Mouse (Mus musculus) CD4-positive, CD25-positive, alpha-beta regulatory T cell, adult 4 months (primary cell): Measurements from ENCODE around the gene Acsf2. TPM values are rescaled to one million over a fixed set of nuclear protein-coding genes. Genes with fewer than 3 reads are reported as not detected.
"Not testable (repeated sequence)": the region's sequence is repeated elsewhere in the genome, so short reads cannot be mapped to it uniquely, and the experiment has no call there.

Source experiments
- ATAC-seq: one replicate; pipeline ENCODE4 v1.8.0; 2017
- polyA plus RNA-seq, 2 experiments: library from polyadenylated mRNA; unstranded; fragments of 100-300 nt; shearing (Covaris generic); gene quantifications; one replicate each; pipeline ENCODE4 v1.2.1; 2017

Acsf2 gene
- 1 to 10 TPM; 1.6 to 2.3 TPM for polyA plus RNA-seq

DNA sequence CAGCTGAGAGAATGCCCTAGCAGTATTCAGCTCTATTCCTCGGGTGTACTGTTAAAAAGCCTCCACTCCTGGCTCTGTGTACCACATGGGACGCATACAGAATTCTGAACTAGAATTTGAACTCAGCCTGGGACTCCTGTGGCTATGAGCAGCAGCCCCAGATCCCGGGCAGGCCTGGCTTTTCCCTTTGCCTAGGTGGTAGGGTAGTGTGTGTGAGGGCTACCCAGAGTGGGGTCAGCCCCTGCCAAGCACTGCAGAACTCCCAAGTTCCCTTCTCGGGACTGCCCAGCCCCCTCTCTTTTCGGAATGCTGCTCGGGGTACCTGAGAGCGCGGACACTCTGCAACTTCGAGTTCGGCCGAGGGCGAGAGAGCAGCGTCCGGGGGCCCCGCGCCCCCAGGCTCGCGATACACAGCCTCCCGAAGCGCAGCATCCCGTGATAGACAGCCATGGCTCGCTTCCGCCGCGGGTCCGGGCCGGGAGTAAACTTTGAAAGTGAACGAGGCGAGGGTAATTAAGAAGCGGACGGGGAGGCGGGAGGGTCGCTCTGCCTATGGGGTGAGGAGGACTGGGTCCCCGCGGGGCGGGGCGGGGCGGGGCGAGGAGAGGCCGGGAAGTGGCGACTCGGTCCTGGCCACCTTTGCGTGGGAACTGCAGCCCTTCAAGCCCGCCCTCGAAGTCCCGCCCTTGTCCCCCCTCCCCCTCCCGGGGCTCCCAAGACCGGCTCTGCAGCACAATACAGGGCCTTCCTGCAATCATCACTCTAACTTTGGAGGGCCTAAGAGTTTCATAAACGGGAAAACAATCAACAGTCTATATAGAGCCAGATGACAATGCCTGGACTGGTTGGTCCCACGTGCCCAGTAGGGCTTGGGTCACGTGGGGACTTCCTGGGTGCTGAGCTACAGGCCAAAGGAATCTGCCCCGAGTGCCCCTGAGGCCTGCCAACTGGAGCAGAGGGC is at the start of gene Acsf2:
Gene Acsf2 (minus strand): TSS at position 551 of the 961 bp plus-strand sequence.
- peak; percentile 88 for ATAC-seq

DNA sequence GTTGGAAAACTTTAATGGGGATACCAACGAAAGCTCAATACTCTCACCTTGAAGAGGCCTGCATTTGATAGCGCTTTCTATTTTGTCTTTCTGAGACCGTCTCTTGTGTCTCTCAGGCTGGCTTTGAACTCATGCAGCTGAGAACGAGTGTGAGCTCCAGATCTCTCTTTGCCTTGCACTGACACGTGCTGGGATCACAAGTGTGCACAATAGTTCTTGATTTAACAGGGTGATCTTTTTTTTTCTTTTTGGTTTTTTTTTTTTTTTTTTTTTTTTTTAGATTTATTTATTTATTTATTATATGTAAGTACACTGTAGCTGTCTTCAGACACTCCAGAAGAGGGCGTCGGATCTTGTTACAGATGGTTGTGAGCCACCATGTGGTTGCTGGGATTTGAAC is 49.6 kb upstream of the Acsf2 start:
- ATAC-seq, result not testable (repeated sequence)

DNA sequence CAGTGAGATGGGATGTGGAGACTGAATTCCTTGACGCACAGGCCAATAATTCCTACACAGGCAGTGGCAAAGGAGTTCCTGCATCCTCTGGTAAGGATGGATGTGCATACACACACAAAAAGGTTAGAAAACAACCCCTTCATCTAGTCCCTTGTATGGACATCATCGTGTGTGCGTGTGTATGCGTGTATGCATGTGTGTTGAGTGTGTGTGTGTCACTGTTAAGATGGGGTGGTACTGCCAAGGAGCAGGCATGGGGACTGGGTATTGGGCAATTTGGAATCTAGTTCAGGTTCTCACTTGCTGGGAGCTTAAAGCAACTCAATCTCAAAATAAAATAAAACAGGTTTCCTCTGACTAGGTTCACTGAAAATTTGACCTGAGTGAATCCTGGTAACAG is 44.8 kb upstream of the Acsf2 start:
- no peak for ATAC-seq

DNA sequence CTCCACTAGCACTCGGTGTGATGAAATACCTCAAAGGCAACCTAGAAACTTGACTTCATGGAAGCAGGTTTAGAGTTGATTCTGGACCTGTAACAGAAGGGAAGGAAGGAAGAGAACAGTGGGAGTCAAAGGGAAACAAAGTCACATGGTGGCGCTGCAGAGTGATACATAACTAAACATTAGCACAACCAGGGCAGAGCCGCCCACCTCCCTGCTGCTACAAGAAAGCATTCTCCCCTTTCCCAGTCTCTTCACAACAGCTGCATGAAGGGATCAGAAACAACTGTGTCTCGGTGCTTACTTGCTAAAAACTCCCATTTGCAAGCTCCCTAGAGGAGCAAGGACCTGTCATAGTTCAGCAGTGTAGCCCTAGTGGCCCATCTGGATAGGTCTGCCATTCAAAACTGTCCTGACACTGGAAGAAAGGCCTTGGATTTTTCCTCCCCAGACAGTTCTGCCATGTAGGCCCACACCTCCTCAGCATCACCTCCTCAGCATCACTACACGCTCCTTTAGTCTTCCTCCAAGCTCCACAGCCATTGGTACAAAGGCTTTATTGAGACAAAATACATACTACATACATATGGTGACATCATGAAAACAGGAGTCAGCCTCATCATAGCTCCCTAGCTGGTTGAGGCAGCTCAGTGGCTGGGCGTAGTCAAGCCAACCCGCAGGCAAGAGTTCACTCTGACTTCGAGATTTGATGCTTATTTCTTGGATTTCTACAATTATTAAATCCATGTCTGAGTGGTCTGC is 43.0 kb upstream of the Acsf2 start:
- ATAC-seq, result no peak

DNA sequence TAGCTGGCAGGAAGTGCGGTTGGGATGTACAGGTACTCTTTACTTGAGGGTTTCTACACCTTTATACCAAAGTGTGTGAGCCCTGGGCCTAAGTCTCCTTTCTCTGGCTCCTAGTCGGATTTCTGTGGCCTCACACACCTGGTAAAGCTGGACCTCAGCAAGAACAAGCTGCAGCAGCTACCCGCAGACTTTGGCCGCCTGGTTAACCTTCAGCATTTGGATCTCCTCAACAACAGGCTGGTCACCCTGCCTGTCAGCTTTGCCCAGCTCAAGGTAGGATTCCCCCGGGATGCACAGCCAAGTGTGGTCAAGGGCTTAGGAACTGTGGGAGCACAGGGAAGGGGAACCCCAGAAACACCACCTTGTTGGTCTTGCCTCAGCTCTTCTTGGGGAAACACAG is 32.8 kb upstream of the Acsf2 start:
- ATAC-seq, result no peak

DNA sequence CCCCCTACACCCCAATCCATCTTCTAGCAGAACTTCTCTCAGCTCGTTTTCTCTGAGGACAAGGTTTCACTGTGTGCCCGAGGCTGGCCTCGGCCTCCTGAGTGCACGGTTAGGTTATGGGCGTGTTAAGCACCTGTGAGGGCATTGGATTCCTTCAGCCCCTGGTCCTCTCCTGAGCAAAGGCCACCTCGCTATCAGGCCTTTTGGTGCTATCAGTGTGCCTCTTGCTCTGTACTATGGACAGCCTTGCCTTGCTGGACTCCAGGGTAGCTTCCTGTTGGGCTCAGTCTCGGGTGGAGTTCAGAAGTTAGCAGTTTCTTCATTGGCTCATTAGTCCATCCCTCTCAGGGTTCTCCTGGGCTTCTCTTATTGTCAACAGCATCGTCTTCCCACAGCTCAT is 31.3 kb upstream of the Acsf2 start:
- ATAC-seq, result no peak

DNA sequence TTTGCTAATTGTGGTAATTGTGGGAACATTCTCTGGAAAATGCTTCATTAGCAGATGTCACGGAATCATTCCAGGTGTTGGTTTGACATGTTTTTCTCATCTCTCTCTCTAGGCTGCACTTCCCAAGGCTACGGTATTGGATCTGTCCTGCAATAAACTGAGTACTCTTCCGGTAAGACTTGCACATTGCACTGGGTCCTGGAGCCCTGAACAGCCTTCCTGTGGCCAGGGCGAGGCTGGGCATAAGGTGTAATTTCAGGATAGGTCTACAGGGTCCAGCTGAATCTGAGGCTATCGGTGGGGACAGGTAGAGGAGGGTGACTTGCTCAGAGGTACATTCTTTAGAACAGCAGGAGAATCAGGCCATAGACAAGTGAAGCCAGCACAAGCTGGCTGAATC is 30.3 kb upstream of the Acsf2 start:
- ATAC-seq, result no peak

DNA sequence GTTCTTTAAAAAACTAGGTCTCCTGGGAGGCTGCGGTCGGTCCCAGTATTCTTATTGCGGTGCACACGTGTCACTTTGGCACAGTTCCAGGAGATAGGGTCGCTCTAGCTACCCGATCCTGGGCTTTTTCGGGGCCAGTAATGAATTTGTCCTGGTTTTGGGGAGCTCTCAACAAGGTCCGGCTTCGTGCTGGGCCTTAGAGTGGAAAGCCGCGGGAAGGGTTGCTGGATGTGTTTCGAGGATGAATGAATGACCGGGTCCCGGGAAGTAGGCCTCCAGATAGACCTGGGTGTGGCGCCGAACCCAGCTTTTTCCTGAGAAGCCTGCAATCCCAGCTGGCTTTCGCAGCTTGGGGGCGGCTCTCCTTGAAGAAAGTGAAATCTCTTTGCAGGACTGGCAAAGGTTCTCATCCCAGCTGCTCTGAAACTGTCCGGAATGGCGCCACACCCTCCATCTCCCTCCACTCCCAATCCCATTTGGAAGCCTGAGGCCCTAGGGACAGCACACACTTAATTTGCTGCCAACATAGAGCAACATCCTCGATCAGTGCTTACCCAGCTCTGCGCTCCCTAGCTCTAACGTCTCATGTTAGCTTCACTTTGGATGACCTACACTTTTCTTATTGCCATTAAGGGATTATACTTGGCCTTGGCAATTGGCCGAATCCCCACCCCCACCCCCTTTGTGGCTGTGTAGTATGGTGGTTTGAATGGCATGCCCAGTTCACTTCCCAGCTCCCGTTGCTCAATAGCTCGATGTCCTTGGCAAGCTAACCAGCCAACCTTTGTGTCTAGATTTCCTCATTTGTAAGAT is 28.7 kb upstream of the Acsf2 start:
- ATAC-seq, result no peak

DNA sequence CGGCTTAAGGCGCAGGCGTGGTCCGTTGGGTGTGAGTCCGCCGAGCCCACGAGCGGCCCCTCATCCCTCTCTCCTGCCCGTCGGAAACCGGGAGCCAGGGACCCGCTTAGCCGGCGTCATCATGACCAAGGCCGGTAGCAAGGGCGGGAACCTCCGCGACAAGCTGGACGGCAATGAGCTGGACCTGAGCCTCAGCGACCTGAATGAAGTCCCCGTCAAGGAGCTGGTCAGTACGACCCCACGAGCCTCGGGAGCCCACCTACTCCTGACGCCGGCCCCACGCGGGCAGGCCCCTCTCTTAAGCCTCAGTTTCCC is 28.2 kb upstream of the Acsf2 start:
- ATAC-seq, result no peak

DNA sequence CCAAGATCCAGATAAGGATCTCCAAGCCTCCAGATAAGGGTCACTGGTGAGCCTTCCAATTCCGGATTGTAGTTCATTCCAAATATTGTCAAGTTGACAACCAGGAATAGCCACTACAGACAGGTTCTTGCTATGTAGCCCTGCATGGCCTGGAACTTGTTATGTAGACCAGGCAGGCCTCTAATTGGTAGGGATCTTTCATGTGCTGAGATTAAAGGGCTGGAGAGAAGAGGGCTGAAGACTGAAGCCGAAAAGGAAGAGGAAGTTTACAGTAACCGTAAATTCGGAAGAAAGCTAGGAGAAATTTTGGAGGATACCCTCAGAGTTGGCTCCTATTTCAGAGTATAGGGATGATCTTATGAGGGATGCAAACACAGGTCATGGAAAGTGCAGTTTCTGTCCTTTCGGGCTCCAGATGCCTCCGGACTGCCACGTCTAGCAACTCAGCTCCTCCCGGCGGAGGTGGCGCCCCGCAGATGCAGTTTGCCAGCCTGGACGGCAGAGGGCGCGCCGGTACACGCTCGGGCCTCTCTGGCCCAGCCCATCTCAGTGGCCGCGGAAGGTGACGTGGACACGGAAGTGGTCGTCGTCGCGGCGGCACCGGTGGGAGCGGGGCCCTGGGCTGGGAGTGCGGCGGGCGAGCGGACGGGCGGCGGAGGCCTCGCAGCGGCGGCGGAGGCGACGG is 27.7 kb upstream of the Acsf2 start, which contains the start of gene Lrrc59:
Gene Lrrc59 (plus strand): TSS at position 569 of the 685 bp plus-strand sequence.
- peak; percentile 93 for ATAC-seq

DNA sequence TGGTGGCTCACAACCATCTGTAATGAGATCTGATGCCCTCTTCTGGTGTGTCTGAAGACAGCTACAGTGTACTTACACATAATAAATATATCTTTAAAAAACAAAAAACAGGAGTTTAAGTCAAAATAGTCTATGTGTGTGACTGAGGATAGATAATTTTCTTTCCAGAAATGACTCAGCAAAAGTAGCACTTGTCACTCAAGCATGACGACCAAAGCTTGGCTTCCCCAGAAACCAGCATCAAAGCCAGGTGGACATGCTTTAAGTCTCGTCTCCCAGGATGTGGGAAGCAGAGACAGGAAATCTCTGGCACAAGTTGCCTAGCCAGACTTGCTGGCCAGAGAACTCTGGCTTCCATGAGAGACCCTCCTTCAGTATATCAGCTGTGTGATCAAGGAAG is 20.5 kb upstream of the Acsf2 start:
- ATAC-seq, result no peak

DNA sequence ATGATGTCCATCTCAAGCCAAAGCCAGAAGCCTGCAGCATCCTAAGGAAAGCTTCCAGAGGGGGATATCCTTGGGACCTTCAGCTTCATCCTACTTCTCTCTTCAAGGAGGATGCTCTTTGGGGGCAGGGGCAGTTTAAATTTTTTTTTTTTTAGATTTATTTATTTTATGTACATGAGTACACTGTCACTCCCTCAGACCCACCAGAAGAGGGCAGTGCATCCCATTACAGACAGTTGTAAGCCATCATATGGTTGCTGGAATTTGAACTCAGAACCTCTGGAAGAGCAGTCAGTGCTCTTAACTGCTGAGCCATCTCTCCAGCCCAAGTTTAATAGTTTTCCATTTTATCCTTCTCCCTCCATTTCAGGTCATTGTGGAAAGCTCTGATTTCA is 19.8 kb upstream of the Acsf2 start:
- no peak for ATAC-seq

DNA sequence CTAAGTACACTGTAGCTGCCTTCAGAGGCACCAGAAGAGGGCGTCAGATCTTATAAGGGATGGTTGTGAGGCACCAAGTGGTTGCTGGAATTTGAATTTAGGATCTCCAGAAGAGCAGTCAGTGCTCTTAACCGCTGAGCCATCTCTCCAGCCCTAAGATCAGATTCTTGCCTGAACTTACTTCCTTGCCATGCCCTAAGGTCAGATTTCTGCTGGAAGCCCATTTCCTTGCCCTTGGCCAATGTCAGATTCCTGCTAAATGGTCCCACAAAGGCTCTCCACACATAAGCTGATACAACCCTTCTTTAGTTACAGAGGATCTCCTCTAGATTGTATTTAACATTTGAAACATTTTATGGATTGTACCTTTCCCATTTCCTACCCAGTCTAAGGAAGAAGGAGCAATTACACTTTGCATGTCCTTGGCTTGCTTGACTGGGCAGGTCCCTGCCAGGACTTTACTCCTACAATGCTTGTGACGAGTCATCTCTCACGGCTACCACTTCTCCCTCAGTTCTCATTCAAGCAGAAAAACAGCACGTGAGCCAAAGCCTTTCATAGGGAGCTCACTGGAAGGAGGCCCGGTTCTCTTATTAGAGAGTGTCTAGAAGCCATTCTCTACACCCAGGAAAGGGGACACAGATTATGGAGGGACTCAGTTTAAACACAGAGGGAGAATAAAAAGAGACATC is 19.2 kb upstream of the Acsf2 start:
- ATAC-seq, result no peak

DNA sequence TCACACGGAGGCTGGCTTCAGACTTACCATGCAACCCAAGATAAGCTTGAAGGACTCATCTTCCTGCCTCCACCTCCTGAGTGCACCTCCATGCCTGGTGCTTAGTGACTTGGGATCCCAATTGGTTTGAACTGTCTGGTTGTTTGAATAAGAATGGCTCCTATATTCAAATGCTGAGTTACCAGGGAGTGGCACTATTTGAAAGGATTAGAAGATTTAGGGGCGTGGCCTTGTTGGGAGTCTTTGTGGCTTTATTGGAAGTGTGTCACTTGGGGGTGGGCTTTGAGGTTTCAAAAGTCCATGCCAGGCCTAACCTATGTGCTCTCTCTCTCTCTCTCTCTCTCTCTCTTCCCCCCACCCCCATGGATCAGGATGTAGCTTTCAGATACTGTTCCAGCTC is 16.0 kb upstream of the Acsf2 start:
- ATAC-seq, result no peak

DNA sequence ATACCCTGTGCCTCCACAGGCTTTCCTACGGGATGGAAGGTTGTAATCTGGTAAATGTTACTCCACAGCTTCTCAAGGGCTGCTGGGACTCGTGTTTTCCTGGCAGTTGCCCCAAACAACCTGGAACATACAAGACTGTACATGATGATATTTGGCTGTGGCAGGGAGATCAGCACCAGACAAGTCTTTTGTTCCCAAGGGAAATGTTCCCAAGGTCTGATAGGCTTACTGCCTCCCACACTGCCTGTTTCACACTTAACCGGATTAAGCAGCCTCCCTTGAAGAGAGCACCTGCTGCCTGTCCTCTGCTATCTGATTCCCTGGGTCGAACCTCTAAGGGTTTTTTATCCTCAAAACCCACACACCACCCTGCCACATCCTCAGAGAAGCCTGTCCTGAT is 13.8 kb upstream of the Acsf2 start:
- ATAC-seq, result no peak

DNA sequence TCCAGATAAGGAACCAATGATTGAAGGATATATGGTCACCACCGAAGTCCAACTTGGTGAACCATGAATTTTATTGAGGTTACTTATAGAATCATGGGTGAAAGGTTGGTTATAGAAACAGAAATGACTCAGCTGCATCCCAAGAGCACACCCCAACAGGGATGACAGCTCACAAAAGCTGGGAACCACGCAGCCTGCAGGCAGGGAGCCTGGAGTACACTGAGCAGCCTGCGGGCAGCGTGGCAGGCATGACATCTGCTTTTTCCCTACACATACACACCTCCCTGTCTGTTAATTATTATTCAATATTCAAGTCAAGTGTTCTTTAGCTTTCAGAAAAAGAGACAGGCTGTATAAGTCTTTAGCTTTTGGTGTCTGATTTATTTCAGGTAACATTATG is 12.9 kb upstream of the Acsf2 start:
- ATAC-seq, result no peak

DNA sequence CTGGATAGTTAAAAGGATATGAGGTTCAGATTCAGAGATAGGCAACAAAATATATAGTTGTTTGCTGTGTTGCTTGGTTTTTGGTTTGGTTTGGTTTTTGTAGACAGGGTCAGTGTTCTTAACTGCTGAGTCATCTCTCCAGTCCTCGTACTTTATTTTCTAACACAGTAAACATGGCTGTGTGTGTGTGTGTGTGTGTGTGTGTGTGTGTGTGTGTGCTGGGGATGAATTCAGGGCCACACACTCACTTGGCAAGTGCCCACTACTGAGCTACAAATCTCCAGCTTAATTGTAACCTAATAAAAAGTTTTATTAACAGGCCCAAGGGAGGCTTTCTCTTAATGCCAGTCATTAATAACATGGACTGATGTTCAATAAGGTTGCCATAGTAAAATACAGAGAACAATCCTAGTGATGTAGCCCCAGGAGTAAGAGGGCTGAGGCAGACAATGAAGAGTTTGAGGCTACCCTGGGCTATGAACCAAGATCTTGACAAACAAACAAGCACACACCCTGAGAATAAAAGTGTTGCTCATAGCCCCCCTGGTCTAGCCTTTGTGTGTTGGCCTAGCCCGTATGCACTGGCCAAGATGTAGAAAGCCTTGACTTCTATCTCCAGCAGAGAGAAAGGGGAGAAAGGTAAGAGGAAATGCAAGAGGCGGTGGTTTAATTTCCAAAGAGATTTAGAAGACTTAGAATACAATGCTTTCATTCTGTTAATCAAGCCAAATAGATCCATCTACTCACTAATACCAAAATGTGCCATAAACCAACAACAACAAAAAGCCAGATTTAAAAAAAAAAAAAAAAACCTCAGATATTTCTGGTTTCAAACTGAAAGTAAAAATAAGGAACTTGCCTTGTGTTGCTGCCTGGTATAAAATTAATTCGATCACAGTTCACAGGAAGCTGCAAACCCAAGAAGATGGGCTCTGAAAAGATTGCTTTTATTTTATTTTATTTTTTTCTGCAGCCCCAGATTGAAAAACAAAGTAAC is 9.4 kb upstream of the Acsf2 start:
- no peak for ATAC-seq

DNA sequence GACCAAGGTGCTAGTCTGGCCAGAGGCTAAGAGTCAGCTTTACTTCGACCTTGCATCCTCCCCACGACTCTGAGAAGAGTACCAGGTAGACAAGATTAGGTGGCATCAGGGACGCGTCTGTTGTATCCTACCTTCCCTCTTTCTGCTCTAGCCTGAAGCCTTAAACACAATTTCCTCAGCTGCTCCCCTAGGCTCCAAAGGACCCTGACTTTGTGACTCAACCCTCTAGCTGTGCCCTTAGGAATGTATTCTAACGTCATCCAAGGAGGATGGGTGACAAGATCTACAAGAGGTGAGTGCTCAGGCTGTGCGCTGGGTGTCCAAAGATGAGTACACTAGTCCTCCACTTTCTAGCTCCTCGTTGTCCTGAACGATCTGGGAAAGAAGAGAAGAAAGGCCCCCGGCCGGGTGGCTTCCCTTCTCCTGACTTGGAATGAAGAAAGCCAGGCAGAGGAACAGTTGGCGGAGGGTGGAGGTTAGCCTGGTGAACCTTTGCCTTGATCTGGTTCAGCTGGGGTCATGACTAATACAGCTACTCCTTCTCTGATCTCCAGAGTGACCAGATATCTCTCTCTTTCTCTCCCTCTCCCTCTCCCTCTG is 785 bp upstream of the Acsf2 start:
- no peak for ATAC-seq

DNA sequence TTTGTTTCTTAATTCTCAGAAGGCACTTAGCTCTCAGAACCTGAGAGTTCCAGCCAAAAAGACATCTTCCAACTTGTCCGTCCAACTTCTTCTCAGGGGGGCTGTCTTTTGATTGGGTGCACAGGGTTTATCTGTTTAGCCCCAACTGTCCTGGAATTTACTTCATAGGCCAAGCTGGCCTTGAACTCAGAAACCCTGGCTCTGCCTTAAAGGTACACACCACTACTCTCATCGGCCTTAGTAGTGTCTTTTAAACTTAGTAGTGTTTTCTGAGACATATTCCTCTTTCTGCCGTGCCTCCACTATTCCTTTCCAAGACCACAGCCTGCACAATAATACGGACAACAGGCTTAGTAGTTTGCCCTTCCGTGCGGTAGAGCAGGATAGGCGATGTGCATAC is 1.2 kb downstream of the Acsf2 start:
- no peak for ATAC-seq
